Mouse (Mus musculus): ENCODE measurements around the gene Cideb. TPM values are rescaled to one million over a fixed set of nuclear protein-coding genes. Genes with fewer than 3 reads are reported as not detected.
"Not testable (repeated sequence)": the region's sequence is repeated elsewhere in the genome, so short reads cannot be mapped to it uniquely, and the experiment has no call there.

Gene Cideb
- polyA plus RNA-seq, 1 experiment: 3.3 TPM

- TF ChIP-seq FLI1 (IDR thresholded peaks at IDR 0.05; ENCODE audit: low read length): no peak
- no peak for TF ChIP-seq GATA1 (IDR thresholded peaks at IDR 0.05; ENCODE audit: borderline replicate concordance, low read length)
- Histone ChIP-seq H3K36me3 (replicated peaks; ENCODE audit: low read length) (no peaks in the 10 kb centered on the region), H3K4me3 (replicated peaks) (peak overlapping the region; percentile 85), H3K27me3 (replicated peaks) (peaks cover 48% of the 10 kb centered on the region), H3K9me3 (no peaks in the 10 kb centered on the region), H3K4me1 (peaks cover 80% of the 10 kb centered on the region)
These were observed 9.5 kb upstream of the Cideb start for GRCm38 (mm10) chr14:55767519-55768414.

- Histone ChIP-seq H3K9me3 (no peaks in the 10 kb centered on the region), H3K4me3 (replicated peaks) (peak within 1 kb of the TSS; percentile 69), H3K27me3 (replicated peaks) (peaks cover 49% of the 10 kb centered on the region), H3K36me3 (replicated peaks; ENCODE audit: low read length) (peaks cover 3% of the 10 kb centered on the region), H3K4me1 (peaks cover 87% of the 10 kb centered on the region)
- TF ChIP-seq FLI1 (IDR thresholded peaks at IDR 0.05; ENCODE audit: low read length) (no peak), GATA1 (IDR thresholded peaks at IDR 0.05; ENCODE audit: borderline replicate concordance, low read length) (no peak)
These were observed 7.4 kb upstream of the Cideb start, which contains the start of gene Ltb4r1 for GRCm38 (mm10) chr14:55765696-55766095. Ltb4r1 (plus strand) TSS chr14:55765962.

DNA sequence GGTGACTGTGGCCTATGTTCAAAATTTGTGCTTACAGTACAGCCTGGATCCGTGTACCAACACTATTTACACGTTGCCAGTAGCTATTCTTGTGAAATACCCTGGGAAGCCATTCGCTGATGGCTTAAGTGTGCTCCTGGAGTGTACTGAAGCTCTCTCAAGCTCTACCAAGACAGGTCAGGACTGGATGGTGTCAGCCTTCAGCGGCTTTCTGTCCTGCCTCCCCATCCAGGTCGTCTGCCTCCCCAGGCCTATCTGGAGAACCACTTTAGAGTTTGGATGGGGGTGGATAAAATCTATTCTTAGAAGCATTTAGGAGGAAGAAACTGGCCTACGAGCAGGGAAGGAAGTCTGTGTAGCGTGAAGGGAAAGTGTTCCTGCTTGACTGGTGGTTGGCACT, 4.9 kb upstream of the Cideb start:
- peaks cover 3% of the 10 kb centered on the region for H3K36me3 ChIP-seq (replicated peaks; ENCODE audit: low read length)
- TF ChIP-seq GATA1 (IDR thresholded peaks at IDR 0.05; ENCODE audit: borderline replicate concordance, low read length): no peak
- no peak for TF ChIP-seq FLI1 (IDR thresholded peaks at IDR 0.05; ENCODE audit: low read length)
- peak overlapping the region; percentile 64 for H3K4me3 ChIP-seq (replicated peaks)
- peaks cover 87% of the 10 kb centered on the region for H3K4me1 ChIP-seq
- H3K27me3 ChIP-seq (replicated peaks): peaks cover 30% of the 10 kb centered on the region
- no peaks in the 10 kb centered on the region for H3K9me3 ChIP-seq

GRCm38 (mm10) chr14:55762001-55762821, 4.0 kb upstream of the Cideb start:
- peaks cover 20% of the 10 kb centered on the region for H3K27me3 ChIP-seq (replicated peaks)
- H3K9me3 ChIP-seq: no peaks in the 10 kb centered on the region
- TF ChIP-seq GATA1 (IDR thresholded peaks at IDR 0.05; ENCODE audit: borderline replicate concordance, low read length) (no peak), FLI1 (IDR thresholded peaks at IDR 0.05; ENCODE audit: low read length) (no peak)
- peaks cover 86% of the 10 kb centered on the region for H3K4me1 ChIP-seq
- peaks cover 3% of the 10 kb centered on the region for H3K36me3 ChIP-seq (replicated peaks; ENCODE audit: low read length)
- peak overlapping the region; percentile 84 for H3K4me3 ChIP-seq (replicated peaks)

GRCm38 (mm10) chr14:55761163-55761562, 2.9 kb upstream of the Cideb start, which contains the start of gene Ltb4r2:
Ltb4r2 (plus strand) TSS chr14:55761428.
- no peaks in the 10 kb centered on the region for H3K9me3 ChIP-seq
- TF ChIP-seq FLI1 (IDR thresholded peaks at IDR 0.05; ENCODE audit: low read length) (no peak), GATA1 (IDR thresholded peaks at IDR 0.05; ENCODE audit: borderline replicate concordance, low read length) (no peak)
- H3K27me3 ChIP-seq (replicated peaks): peaks cover 18% of the 10 kb centered on the region
- H3K4me3 ChIP-seq (replicated peaks): peak within 1 kb of the TSS; percentile 84
- peaks cover 11% of the 10 kb centered on the region for H3K36me3 ChIP-seq (replicated peaks; ENCODE audit: low read length)
- H3K4me1 ChIP-seq: peaks cover 79% of the 10 kb centered on the region

DNA sequence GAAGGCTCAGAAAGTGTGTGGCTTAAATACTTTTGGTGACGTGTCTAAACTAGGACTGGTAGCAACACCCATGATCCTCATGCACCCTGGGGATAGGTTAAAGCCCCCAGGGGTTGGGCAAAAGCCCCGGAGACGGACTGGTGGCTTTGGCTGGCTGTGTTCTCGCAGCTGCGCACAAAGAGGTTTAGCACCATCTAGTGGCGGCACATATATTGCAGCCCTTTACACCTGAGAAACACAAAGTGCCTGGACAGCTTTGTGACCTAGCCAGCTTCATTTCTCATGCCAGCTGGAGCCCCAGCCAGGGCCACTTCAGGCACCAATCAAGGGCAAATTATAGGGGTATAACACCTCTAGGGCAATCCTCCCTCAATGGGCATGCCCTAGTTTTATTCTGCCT, 1.9 kb upstream of the Cideb start:
- H3K9me3 ChIP-seq; H3K4me3 ChIP-seq (replicated peaks): not testable (repeated sequence)
- H3K4me1 ChIP-seq: peaks cover 69% of the 10 kb centered on the region
- H3K36me3 ChIP-seq (replicated peaks; ENCODE audit: low read length): peaks cover 21% of the 10 kb centered on the region
- peaks cover 18% of the 10 kb centered on the region for H3K27me3 ChIP-seq (replicated peaks)

- Histone ChIP-seq H3K4me1 (peaks cover 46% of the 10 kb centered on the region), H3K27me3 (replicated peaks) (peaks cover 16% of the 10 kb centered on the region), H3K9me3 (no peaks in the 10 kb centered on the region), H3K36me3 (replicated peaks; ENCODE audit: low read length) (peaks cover 47% of the 10 kb centered on the region), H3K4me3 (replicated peaks) (peak overlapping the region; percentile 24)
- TF ChIP-seq GATA1 (IDR thresholded peaks at IDR 0.05; ENCODE audit: borderline replicate concordance, low read length) (no peak), FLI1 (IDR thresholded peaks at IDR 0.05; ENCODE audit: low read length) (no peak)
These were observed 692 bp downstream of the Cideb start for GRCm38 (mm10) chr14:55757566-55757965.

DNA sequence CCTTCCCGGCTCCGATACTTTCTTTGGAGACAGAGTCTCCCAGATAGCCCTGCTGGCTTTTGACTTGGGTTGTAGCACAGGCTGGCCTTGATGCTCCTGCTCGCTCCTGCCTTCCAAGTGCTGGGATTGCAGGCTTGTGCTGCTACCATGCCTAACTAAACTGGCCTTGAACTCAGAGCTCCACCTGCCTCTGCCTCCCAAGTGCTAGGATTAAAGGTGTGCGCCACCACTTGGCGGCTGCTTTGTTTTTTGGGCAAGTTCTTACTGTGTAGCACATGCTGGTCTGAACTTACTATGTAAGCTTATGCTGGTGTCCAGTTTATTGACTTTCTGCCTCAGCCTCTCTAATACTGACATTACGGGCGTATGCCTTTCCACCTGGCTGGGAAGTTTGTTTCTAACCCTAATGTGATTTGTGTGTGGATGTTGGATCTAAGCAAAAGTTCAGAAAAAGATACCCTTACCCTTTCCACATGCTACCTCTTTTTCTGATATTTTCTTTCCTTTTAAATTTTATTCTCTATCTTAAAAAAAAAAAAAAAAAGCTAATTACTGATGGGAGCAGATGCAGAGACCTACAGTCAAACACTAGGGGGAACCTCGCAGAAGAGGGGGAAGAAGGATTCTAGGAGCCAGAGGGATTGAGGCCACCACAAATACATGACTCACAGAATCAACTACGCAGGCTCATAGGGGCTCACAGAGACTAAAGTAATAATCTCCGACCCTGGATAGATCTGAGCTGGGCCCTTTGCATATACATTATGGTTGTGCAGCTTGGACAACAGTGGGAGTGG, 11.0 kb downstream of the Cideb start:
- peak overlapping the region; percentile 97 for H3K4me3 ChIP-seq (replicated peaks)
- TF ChIP-seq FLI1 (IDR thresholded peaks at IDR 0.05; ENCODE audit: low read length) (no peak), GATA1 (IDR thresholded peaks at IDR 0.05; ENCODE audit: borderline replicate concordance, low read length) (no peak)
- peaks cover 58% of the 10 kb centered on the region for H3K36me3 ChIP-seq (replicated peaks; ENCODE audit: low read length)
- H3K4me1 ChIP-seq: peaks cover 39% of the 10 kb centered on the region
- no peaks in the 10 kb centered on the region for H3K9me3 ChIP-seq
- H3K27me3 ChIP-seq (replicated peaks): no peaks in the 10 kb centered on the region

GRCm38 (mm10) chr14:55745861-55746237, 12.4 kb downstream of the Cideb start:
- no peaks in the 10 kb centered on the region for H3K27me3 ChIP-seq (replicated peaks)
- H3K36me3 ChIP-seq (replicated peaks; ENCODE audit: low read length): peaks cover 58% of the 10 kb centered on the region
- no peak for TF ChIP-seq FLI1 (IDR thresholded peaks at IDR 0.05; ENCODE audit: low read length)
- TF ChIP-seq GATA1 (IDR thresholded peaks at IDR 0.05; ENCODE audit: borderline replicate concordance, low read length): no peak
- H3K4me1 ChIP-seq: peaks cover 39% of the 10 kb centered on the region
- H3K4me3 ChIP-seq (replicated peaks): peak overlapping the region; percentile 97
- H3K9me3 ChIP-seq: no peaks in the 10 kb centered on the region

Measured in megakaryocyte, embryonic 14.5 days (primary cell).